Mouse (Mus musculus) neural tube, embryonic 15.5 days (tissue): Measurements from ENCODE around the gene Aig1. TPM values are rescaled to one million over a fixed set of nuclear protein-coding genes. Genes with fewer than 3 reads are reported as not detected.
"Not testable (repeated sequence)": the region's sequence is repeated elsewhere in the genome, so short reads cannot be mapped to it uniquely, and the experiment has no call there.

Experiments used
- ATAC-seq: fragments of 200-750 bp; cut with Nextera tagmentation; 2 replicates; pipeline ENCODE4 v1.8.0; 2017; ENCODE audit warnings: mild to moderate bottlenecking, moderate TSS enrichment, moderate library complexity; ENCODE audit not compliant: low FRiP score
- H3K27ac ChIP-seq: fragments of 300-500 bp; sonication (generic); replicated peaks from 2 replicates; pipeline ENCODE4 v1.5.1; 2015; ENCODE audit warnings: mild to moderate bottlenecking, inconsistent platforms
- H3K27me3 ChIP-seq: fragments of 300-500 bp; sonication (generic); replicated peaks from 2 replicates; pipeline ENCODE4 v1.6.1; 2015; ENCODE audit warnings: inconsistent platforms
- H3K36me3 ChIP-seq: fragments of 300-500 bp; sonication (generic); 2 replicates; pipeline ENCODE4 v1.6.1; 2015; ENCODE audit warnings: inconsistent platforms
- H3K4me1 ChIP-seq: fragments of 300-500 bp; sonication (generic); 2 replicates; pipeline ENCODE4 v1.6.1; 2015; ENCODE audit warnings: inconsistent platforms
- H3K4me2 ChIP-seq: fragments of 300-500 bp; sonication (generic); 2 replicates; pipeline ENCODE4 v1.6.1; 2015; ENCODE audit warnings: inconsistent platforms, mild to moderate bottlenecking, moderate library complexity
- H3K4me3 ChIP-seq: fragments of 300-500 bp; sonication (generic); replicated peaks from 2 replicates; pipeline ENCODE4 v1.5.1; 2015; ENCODE audit warnings: mild to moderate bottlenecking, inconsistent platforms
- H3K9ac ChIP-seq: fragments of 300-500 bp; sonication (generic); replicated peaks from 2 replicates; pipeline ENCODE4 v1.6.1; 2015; ENCODE audit warnings: mild to moderate bottlenecking, inconsistent platforms
- H3K9me3 ChIP-seq: fragments of 300-500 bp; sonication (generic); replicated peaks from 2 replicates; pipeline ENCODE4 v1.6.1; 2016; ENCODE audit warnings: inconsistent platforms
- WGBS: fragments of 180-500 bp; shearing (Covaris S2); methylation state at CpG from one replicate; pipeline ENCODE4 v1.1.7; 2015; ENCODE audit warnings: mixed read lengths; 5-methylcytosine and 5-hydroxymethylcytosine counted together
- polyA plus RNA-seq: library from polyadenylated mRNA; unstranded; fragments of >200 nt; fragmentation: Nextera tagmentation; extraction: Ambion mirVana; gene quantifications from 2 replicates; pipeline ENCODE4 v1.2.1, GENCODE M21; 2015

Gene Aig1
- 104 and 112 TPM in 2 replicates for polyA plus RNA-seq

DNA sequence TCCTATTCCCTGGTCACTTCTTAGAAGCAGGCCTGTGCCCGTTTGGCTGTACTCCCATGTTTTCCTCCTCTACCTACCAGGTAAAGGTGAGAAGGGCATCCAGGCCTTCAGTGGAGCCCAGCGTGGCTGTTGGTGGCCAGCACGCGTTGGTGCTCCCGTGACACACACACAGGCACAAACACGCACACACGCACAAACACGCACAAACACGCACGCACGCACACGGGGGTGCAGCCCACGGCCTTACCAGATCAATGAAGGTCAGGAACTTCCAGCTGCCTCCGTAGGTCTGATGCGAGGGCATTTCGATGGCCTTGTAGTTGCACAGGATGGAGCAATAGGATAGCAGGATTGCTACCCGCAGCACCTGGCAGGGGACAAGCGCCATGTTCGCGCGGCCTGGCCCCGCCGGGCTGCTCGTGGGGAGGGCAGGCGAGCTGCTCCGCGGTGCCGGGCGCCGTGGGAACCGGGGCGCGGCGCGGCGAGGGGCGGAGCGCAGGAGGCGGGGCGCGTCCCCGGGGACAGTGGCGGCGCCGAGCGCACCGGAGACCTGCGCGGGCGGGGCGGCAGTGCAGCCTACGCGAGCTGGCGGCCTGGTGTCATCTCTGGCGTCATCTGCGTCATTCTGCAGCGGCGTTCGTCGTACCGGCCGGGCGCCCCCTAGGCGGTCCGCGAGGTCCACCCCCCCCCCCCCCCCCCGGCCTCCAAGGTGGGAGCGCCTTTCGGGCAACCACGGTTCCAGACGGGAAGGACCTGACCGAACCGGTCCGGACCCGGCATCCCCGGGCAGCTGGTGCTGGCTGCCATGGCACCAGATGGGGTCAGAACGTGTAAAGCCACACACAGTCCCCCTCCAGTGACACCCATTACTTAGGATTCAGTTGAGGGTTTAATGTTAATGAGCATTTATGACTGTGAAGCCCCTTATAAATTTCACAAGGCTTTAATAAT lies at the start of gene Aig1:
Aig1 (minus strand) TSS at position 610 of the 951 bp plus-strand sequence.
- peak; percentile 95 for ATAC-seq
- WGBS = 1% methylated on average over 59 of the region's 77 CpGs
- peak within 1 kb of the TSS; percentile 84 for H3K4me3 ChIP-seq
- H3K4me1 ChIP-seq = peaks cover 21% of the 10 kb centered on the region
- no peaks in the 10 kb centered on the region for H3K9me3 ChIP-seq
- H3K9ac ChIP-seq = peak within 1 kb of the TSS; percentile 87
- no peaks in the 10 kb centered on the region for H3K36me3 ChIP-seq
- peak within 1 kb of the TSS; percentile 80 for H3K4me2 ChIP-seq
- H3K27ac ChIP-seq = peak within 1 kb of the TSS; percentile 87
- no peaks in the 10 kb centered on the region for H3K27me3 ChIP-seq

DNA sequence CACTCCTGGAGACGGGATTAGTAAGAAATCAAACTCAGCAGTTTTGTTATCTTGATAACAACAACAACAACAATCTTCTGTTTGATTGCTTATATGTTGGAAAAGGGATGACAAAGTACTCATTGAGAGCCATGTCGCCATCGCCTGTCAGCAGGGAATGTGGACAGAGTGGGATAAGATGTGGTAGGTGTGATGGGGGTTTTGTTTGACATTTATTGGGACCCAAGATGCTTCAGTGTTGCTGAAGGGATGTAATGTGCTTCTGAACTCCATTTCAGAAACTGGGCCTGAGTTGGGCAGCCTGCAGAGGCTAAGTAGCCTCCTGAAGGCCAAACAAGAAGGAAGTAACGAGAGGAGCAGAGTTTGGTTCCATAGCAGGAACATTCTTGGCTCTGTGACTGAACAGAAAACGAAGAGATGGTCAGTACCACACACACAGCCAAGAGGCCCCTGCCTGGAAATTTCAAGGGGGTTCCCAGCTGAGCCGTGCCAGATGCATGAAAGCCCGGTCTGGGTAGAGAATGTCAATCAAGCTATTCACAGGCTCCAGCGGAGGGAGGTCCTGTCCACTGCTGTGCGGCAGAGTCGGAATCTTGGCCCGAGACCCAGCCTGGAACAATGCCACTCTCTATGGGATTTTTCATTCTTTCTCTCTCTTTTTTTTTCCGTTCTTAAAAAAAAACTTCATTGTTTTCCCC lies 48.0 kb upstream of the Aig1 start:
- peak; percentile 77 for ATAC-seq
- Histone ChIP-seq H3K4me3 (no peak overlapping the region), H3K27me3 (no peaks in the 10 kb centered on the region), H3K27ac (peak overlapping the region; percentile 30), H3K36me3 (no peaks in the 10 kb centered on the region), H3K4me2 (no peak overlapping the region), H3K9ac (no peak overlapping the region), H3K9me3 (no peaks in the 10 kb centered on the region), H3K4me1 (peaks cover 7% of the 10 kb centered on the region; the same call in 1 of the 2 replicates)
- WGBS = 30% methylated on average over 12 of the region's 12 CpGs

DNA sequence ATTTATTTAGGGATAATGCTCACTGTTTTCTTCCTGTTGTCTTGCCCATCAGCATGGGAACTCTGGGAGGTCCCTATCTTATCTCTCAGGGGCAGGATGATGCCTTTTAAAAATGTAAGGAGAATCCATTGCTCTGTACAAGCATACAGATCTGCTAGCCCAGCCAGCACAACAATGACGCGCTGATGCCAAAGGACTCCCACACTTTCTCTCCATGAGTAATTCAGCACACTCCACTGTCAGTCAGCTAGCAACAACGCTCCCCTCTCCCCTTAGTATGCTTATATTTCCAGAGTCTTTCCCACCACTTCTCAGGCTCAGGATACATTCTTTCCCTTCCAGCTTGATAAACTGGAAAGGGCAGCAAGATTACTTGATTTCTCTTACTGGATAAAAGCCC lies 46.4 kb upstream of the Aig1 start:
- H3K4me3 ChIP-seq = no peak overlapping the region
- H3K4me1 ChIP-seq = peaks cover 7% of the 10 kb centered on the region; the same call in 1 of the 2 replicates
- ATAC-seq = no peak
- H3K27me3 ChIP-seq = no peaks in the 10 kb centered on the region
- H3K4me2 ChIP-seq = no peak overlapping the region
- H3K9ac ChIP-seq = no peak overlapping the region
- no peak overlapping the region for H3K27ac ChIP-seq
- no peaks in the 10 kb centered on the region for H3K36me3 ChIP-seq
- no peaks in the 10 kb centered on the region for H3K9me3 ChIP-seq
- WGBS = 77% methylated on average over 3 of the region's 3 CpGs

DNA sequence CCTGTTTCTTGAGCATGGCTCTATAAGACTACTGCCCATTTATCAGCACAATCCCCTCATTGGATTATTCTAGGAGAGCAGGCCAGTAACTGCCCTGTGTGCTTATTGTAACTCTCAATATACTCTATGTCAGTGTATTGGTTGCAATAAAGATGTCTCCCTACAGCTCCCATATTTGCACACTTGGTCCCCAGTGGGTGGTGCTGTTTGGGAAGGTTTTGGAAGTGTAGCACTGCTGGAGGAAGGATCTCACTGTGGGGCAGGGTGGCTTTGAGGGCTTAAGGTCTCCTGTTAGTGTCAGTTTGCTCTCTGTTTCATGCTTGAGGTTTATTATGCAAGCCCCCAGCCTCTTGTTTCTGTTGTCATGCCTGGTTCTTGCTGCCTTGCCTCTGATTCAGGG lies 44.9 kb upstream of the Aig1 start:
- Histone ChIP-seq H3K4me2 (no peak overlapping the region), H3K27me3 (no peaks in the 10 kb centered on the region), H3K4me3 (no peak overlapping the region), H3K9me3 (no peaks in the 10 kb centered on the region), H3K4me1 (peaks cover 7% of the 10 kb centered on the region; the same call in 1 of the 2 replicates), H3K9ac (no peak overlapping the region), H3K27ac (no peak overlapping the region), H3K36me3 (no peaks in the 10 kb centered on the region)
- no peak for ATAC-seq

DNA sequence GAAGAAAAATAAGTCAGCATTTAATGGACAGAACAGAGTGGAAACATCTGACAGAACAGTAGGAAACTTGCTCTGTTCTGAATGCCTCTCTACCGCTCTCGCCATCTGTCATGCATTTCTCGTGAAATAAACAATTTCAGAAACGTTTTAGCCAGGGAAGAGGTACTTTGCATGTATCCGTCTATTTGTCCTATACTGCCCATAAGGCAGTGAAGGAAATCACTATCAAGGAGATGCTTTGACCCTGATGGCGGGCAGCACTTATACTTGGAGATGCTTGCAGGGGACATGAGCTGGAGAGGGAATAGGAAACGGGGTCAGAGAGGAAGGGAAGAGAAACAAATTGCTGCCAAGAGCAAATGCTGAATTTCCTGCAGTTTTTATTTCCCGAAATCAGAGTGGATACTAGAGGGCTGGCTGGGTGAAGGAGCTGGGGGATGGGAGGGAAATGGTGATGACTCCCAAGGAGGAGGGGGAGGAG lies 37.5 kb upstream of the Aig1 start:
- no peaks in the 10 kb centered on the region for H3K27me3 ChIP-seq
- no peak overlapping the region for H3K4me2 ChIP-seq
- H3K4me3 ChIP-seq = no peak overlapping the region
- H3K9me3 ChIP-seq = no peaks in the 10 kb centered on the region
- 70% methylated on average over 8 of the region's 8 CpGs for WGBS
- no peaks in the 10 kb centered on the region for H3K36me3 ChIP-seq
- ATAC-seq = 0 out of 2 replicates have a peak, but pooled peaks have one; percentile 45
- no peak overlapping the region for H3K9ac ChIP-seq
- no peak overlapping the region for H3K27ac ChIP-seq
- no peaks in the 10 kb centered on the region; the same call in 1 of the 2 replicates for H3K4me1 ChIP-seq

DNA sequence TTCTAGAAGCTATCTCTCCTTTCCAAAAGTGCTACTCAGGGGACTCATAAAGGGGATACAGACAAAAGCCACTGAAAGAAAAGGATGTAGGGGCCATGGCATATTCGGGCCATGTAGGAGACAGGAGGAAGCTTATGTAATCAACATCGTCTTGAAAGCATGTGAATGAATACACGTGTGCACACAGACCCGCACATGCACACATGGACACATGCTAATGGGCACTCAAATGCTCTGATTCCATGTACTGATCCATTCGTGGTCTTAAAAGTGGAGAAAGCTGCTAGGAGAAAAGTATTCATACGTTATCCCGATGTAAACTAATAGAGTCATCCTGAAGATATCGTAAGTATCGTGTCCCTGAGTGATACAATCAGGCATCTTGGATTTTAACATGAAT lies 36.8 kb upstream of the Aig1 start:
- 94% methylated on average over 9 of the region's 9 CpGs for WGBS
- no peak overlapping the region for H3K9ac ChIP-seq
- H3K27ac ChIP-seq = no peak overlapping the region
- no peak overlapping the region for H3K4me3 ChIP-seq
- H3K4me1 ChIP-seq = no peaks in the 10 kb centered on the region; the same call in 1 of the 2 replicates
- no peaks in the 10 kb centered on the region for H3K27me3 ChIP-seq
- no peaks in the 10 kb centered on the region for H3K36me3 ChIP-seq
- no peak for ATAC-seq
- no peak overlapping the region for H3K4me2 ChIP-seq
- H3K9me3 ChIP-seq = no peaks in the 10 kb centered on the region

DNA sequence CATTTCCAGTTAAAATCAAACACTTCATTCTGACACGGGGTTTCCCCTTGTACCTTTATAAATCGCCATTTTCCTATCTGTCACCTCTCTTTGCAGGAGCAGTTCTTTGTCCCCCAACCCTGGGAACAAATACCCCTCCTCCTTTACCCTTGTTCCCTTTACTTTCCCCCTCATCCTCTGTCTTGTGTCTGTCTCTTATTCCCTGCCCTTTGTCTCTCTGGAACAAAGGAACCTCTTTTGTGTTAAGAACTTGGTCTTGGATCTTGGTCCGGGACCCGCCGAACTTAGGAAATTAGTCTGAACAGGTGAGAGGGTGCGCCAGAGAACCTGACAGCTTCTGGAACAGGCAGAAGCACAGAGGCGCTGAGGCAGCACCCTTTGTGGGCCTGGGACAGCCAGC lies 24.0 kb upstream of the Aig1 start:
- 94% methylated on average over 6 of the region's 7 CpGs for WGBS
- not testable (repeated sequence) for H3K9me3 ChIP-seq, H3K4me2 ChIP-seq, H3K27ac ChIP-seq, H3K4me1 ChIP-seq, H3K27me3 ChIP-seq, H3K36me3 ChIP-seq, H3K4me3 ChIP-seq, ATAC-seq, H3K9ac ChIP-seq

DNA sequence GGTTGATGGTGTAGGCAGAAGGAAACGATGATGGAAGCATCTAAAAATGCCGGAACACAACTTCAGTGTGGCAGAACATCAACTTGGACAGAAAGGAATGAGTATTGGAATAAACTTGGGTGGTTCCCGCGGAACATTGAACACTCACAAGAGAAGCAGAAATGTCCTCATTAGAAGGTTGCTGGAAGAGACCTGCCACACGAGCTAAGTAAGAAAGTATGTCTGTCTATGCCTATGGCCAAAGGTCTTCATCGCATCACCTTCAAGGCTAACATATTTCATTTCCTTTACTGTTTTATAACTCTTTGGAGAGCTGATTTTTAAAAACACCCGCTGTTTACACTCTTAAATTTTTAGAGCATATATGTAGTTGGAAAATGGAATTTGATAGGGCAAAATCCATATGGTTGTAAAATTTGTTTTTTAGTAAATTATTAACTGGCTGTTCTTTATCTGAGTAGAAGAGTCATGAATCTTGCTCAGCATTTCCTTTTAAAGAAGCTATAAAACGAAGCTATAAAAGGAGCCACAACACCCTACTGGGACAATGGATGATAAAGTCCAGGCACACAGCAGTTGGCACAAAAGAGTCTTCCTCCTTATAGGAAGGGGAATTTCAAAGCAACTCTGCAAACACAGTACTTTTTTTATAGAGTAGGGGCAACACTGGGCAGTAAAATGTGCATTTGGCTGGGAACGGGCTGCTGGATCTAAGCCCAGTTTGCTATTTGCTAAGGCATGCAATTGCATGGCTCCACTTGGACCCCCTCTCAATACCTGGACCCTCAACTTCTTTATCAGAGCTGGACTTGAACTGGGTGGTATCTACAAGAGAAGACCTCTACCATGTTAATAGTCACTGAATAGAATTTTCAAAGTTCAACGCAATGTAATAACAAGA lies 14.4 kb upstream of the Aig1 start:
- 64% methylated on average over 10 of the region's 10 CpGs for WGBS
- ATAC-seq = no peak

DNA sequence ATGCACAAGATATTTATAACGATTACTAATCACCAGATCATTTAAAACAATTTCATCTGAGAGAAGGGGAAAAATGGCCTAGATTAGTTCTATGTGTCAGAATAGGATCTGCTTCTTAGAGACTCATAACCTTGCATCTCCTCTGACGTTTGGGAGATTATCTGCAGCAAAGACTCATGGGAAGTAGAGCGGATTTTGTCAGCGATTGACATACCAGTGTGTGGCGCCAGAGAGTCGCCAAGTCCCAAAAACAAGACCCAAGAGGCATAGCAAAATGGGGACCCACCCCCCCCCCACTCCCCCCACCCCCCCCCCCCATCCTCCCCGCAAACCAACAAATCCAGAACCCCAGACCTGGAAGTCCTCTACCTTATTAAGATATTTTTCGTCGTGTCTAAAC lies 13.7 kb upstream of the Aig1 start:
- Histone ChIP-seq H3K27ac (no peak overlapping the region), H3K9me3 (no peaks in the 10 kb centered on the region), H3K36me3 (no peaks in the 10 kb centered on the region), H3K9ac (no peak overlapping the region), H3K4me2 (no peak overlapping the region), H3K4me3 (no peak overlapping the region), H3K4me1 (no peaks in the 10 kb centered on the region), H3K27me3 (no peaks in the 10 kb centered on the region)
- 76% methylated on average over 8 of the region's 9 CpGs for WGBS
- ATAC-seq = no peak

More for the DNA sequence above, 14.4 kb upstream of the Aig1 start:
- no peaks in the 10 kb centered on the region for H3K9me3 ChIP-seq
- H3K4me1 ChIP-seq = no peaks in the 10 kb centered on the region
- no peaks in the 10 kb centered on the region for H3K36me3 ChIP-seq
- no peak overlapping the region for H3K4me2 ChIP-seq
- no peak overlapping the region for H3K9ac ChIP-seq
- no peak overlapping the region for H3K4me3 ChIP-seq
- no peaks in the 10 kb centered on the region for H3K27me3 ChIP-seq
- H3K27ac ChIP-seq = no peak overlapping the region

DNA sequence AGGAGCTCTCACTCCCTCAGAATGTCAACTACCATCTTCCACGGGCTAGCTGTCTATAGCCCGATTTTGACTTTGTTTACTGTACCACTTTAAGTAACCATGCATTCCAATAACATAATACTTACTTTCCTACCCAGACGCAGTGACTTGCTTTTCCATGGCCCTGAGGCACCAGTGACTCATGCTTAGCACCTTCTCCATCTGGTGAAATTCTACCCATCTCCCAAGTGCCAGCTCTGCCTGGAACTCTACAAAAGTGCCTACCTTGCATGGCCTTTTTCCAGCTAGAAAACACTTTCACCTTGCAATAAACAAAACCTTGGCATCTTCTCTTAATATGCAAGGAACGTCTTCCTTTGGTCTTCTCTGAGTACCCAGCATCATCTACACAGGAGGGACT lies 9.9 kb upstream of the Aig1 start:
- Histone ChIP-seq H3K4me1 (no peaks in the 10 kb centered on the region), H3K36me3 (no peaks in the 10 kb centered on the region), H3K9me3 (no peaks in the 10 kb centered on the region), H3K4me3 (no peak overlapping the region), H3K9ac (no peak overlapping the region), H3K27ac (no peak overlapping the region), H3K27me3 (no peaks in the 10 kb centered on the region), H3K4me2 (no peak overlapping the region)
- 88% methylated on average over 4 of the region's 4 CpGs for WGBS
- no peak for ATAC-seq

DNA sequence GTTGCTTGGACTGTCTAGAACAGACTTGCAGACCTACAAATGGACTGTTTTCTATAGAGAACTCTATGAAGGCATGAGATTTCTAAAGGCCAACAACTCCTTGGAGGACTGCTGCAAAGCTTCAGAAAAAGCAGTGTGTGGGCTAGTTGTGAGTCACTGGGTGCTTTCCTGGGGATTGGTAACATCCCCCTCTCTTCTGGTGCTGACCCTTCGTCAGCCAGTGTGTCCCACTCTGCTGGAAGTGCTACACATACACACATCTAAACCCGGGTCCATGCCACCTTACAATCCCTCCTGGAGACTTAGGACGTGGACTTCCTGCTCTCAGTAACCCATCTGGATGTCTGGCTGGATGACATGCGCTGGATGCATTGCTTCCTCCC lies 6.2 kb upstream of the Aig1 start:
- WGBS = 78% methylated on average over 4 of the region's 4 CpGs
- Histone ChIP-seq H3K27ac (no peak overlapping the region), H3K4me3 (no peak overlapping the region), H3K36me3 (no peaks in the 10 kb centered on the region), H3K9me3 (no peaks in the 10 kb centered on the region), H3K9ac (no peak overlapping the region), H3K4me1 (no peaks in the 10 kb centered on the region), H3K4me2 (no peak overlapping the region), H3K27me3 (no peaks in the 10 kb centered on the region)
- ATAC-seq = no peak
